Mouse (Mus musculus): ENCODE measurements around the gene Tex21.

DNA sequence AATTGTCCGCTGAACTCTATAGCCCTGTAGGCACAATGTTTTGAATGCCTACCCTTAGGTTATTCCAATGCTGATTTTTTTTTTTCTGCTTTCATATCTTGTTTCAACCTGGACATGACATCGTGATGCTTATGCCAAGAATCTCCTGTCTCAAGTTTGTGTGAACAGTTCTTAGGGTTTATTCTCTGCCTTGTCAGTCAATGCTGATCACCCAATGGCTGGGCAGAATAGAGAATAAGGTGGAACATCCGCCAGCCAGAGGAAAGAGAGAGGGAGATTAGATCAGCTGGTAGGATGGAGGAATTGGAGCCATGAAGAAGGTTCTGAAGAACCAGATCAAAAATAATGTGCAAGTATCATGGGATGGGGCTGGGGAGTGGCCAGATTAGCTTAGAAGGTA is 14.1 kb upstream of the Tex21 start:
- TF ChIP-seq CTCF (IDR thresholded peaks at IDR 0.05): no peak
- TF ChIP-seq EP300 (IDR thresholded peaks at IDR 0.05): no peak
